Mouse (Mus musculus) heart, adult 2 months (tissue): ENCODE results near the gene Hp.

Experiments
- CTCF ChIP-seq: fragments of 200-600 bp; IDR thresholded peaks from 2 replicates; pipeline ENCODE4 v1.8.1; 2022; ENCODE audit warnings: antibody characterized with exemption, mild to moderate bottlenecking, moderate library complexity
- EP300 ChIP-seq: fragments of 200-500 bp; IDR thresholded peaks from 2 replicates; pipeline ENCODE4 v1.6.1; 2011; ENCODE audit warnings: low read depth, low read length, control low read depth; ENCODE audit not compliant: insufficient read depth
- POLR2A ChIP-seq: fragments of 200-500 bp; IDR thresholded peaks from 2 replicates; pipeline ENCODE4 v1.6.1; 2011; ENCODE audit warnings: mild to moderate bottlenecking, low read depth, low read length, control low read depth; ENCODE audit not compliant: insufficient read depth

DNA sequence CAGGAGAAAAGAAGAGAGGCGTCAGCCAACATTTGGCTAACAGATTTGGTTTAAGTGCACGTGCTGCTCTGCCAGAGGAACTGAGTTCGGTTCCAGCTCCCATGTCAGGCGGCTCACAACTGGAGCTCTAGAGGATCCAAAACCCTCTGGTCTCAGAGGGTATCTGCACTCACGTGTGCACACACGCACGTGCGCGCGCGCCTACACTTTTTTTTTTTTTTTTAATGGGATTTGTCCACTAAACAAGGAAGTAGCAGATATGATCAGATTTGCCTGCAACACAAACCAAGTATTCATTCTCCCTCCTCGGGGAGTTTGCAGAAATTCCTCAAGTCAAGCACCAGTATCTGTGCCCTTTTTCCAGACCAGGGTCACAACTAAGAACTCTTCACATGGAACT is 28.7 kb upstream of the Hp start:
- TF ChIP-seq CTCF (no peak), POLR2A (no peak), EP300 (no peak)
